Mouse (Mus musculus): ENCODE data around the gene Lnx1. TPM values are rescaled to one million over a fixed set of nuclear protein-coding genes. Genes with fewer than 3 reads are reported as not detected.

Gene Lnx1
- polyA plus RNA-seq, 1 experiment = 0.05 TPM

GRCm38 (mm10) chr5:74647584-74647984, 55.1 kb downstream of the Lnx1 start:
- DNase-seq (ENCODE audit: low read depth in 1 of 2, low spot score in 2 of 2) = no peak
- Histone ChIP-seq H3K36me3 (ENCODE audit: control insufficient read depth, insufficient read depth, low read length) (no peaks in the 10 kb centered on the region), H3K27me3 (ENCODE audit: control insufficient read depth, insufficient read depth, low read length) (no peaks in the 10 kb centered on the region; the same call in 1 of the 2 replicates), H3K4me1 (ENCODE audit: control insufficient read depth, insufficient read depth, insufficient read length) (no peaks in the 10 kb centered on the region), H3K4me3 (ENCODE audit: extremely low read depth, insufficient read depth, insufficient read length) (no peak overlapping the region), H3K27ac (ENCODE audit: insufficient read depth, low read length) (no peak overlapping the region)
- WGBS = 92% methylated on average over 6 of the region's 6 CpGs
- no peak for TF ChIP-seq POLR2A (IDR thresholded peaks at IDR 0.05; ENCODE audit: low read depth, low read length)
- no peak for TF ChIP-seq CTCF (IDR thresholded peaks at IDR 0.05; ENCODE audit: extremely low read depth, insufficient read depth, insufficient read length, insufficient replicate concordance)

- H3K27me3 ChIP-seq (ENCODE audit: control insufficient read depth, insufficient read depth, low read length) = no peaks in the 10 kb centered on the region
- 88% methylated on average over 2 of the region's 2 CpGs for WGBS
- DNase-seq (ENCODE audit: low read depth in 1 of 2, low spot score in 2 of 2) = no peak
- no peak overlapping the region for H3K27ac ChIP-seq (ENCODE audit: insufficient read depth, low read length)
- TF ChIP-seq POLR2A (IDR thresholded peaks at IDR 0.05; ENCODE audit: low read depth, low read length) = no peak
- no peak for TF ChIP-seq CTCF (IDR thresholded peaks at IDR 0.05; ENCODE audit: extremely low read depth, insufficient read depth, insufficient read length, insufficient replicate concordance)
- H3K4me3 ChIP-seq (ENCODE audit: extremely low read depth, insufficient read depth, insufficient read length) = no peak overlapping the region
- no peaks in the 10 kb centered on the region for H3K36me3 ChIP-seq (ENCODE audit: control insufficient read depth, insufficient read depth, low read length)
- no peaks in the 10 kb centered on the region for H3K4me1 ChIP-seq (ENCODE audit: control insufficient read depth, insufficient read depth, insufficient read length)
Observed at GRCm38 (mm10) chr5:74642291-74642690, 60.4 kb downstream of the Lnx1 start.

GRCm38 (mm10) chr5:74641000-74641399, 61.7 kb downstream of the Lnx1 start:
- H3K4me3 ChIP-seq (ENCODE audit: extremely low read depth, insufficient read depth, insufficient read length) = no peak overlapping the region
- H3K4me1 ChIP-seq (ENCODE audit: control insufficient read depth, insufficient read depth, insufficient read length) = no peaks in the 10 kb centered on the region
- H3K36me3 ChIP-seq (ENCODE audit: control insufficient read depth, insufficient read depth, low read length) = no peaks in the 10 kb centered on the region
- no peak for TF ChIP-seq POLR2A (IDR thresholded peaks at IDR 0.05; ENCODE audit: low read depth, low read length)
- no peak for TF ChIP-seq CTCF (IDR thresholded peaks at IDR 0.05; ENCODE audit: extremely low read depth, insufficient read depth, insufficient read length, insufficient replicate concordance)
- 50% methylated on average over 6 of the region's 6 CpGs for WGBS
- no peak overlapping the region for H3K27ac ChIP-seq (ENCODE audit: insufficient read depth, low read length)
- H3K27me3 ChIP-seq (ENCODE audit: control insufficient read depth, insufficient read depth, low read length) = no peaks in the 10 kb centered on the region
- no peak for DNase-seq (ENCODE audit: low read depth in 1 of 2, low spot score in 2 of 2)

- H3K36me3 ChIP-seq (ENCODE audit: control insufficient read depth, insufficient read depth, low read length) = no peaks in the 10 kb centered on the region
- WGBS = 89% methylated on average over 4 of the region's 4 CpGs
- H3K4me1 ChIP-seq (ENCODE audit: control insufficient read depth, insufficient read depth, insufficient read length) = no peaks in the 10 kb centered on the region
- DNase-seq (ENCODE audit: low read depth in 1 of 2, low spot score in 2 of 2) = no peak
- H3K27me3 ChIP-seq (ENCODE audit: control insufficient read depth, insufficient read depth, low read length) = no peaks in the 10 kb centered on the region
- no peak overlapping the region for H3K4me3 ChIP-seq (ENCODE audit: extremely low read depth, insufficient read depth, insufficient read length)
- no peak overlapping the region for H3K27ac ChIP-seq (ENCODE audit: insufficient read depth, low read length)
- TF ChIP-seq POLR2A (IDR thresholded peaks at IDR 0.05; ENCODE audit: low read depth, low read length) = no peak
- no peak for TF ChIP-seq CTCF (IDR thresholded peaks at IDR 0.05; ENCODE audit: extremely low read depth, insufficient read depth, insufficient read length, insufficient replicate concordance)
Observed at GRCm38 (mm10) chr5:74640504-74640903, 62.2 kb downstream of the Lnx1 start.

- no peaks in the 10 kb centered on the region for H3K4me1 ChIP-seq (ENCODE audit: control insufficient read depth, insufficient read depth, insufficient read length)
- TF ChIP-seq POLR2A (IDR thresholded peaks at IDR 0.05; ENCODE audit: low read depth, low read length) (no peak), CTCF (IDR thresholded peaks at IDR 0.05; ENCODE audit: extremely low read depth, insufficient read depth, insufficient read length, insufficient replicate concordance) (no peak)
- no peak overlapping the region for H3K27ac ChIP-seq (ENCODE audit: insufficient read depth, low read length)
- H3K36me3 ChIP-seq (ENCODE audit: control insufficient read depth, insufficient read depth, low read length) = no peaks in the 10 kb centered on the region
- no peaks in the 10 kb centered on the region for H3K27me3 ChIP-seq (ENCODE audit: control insufficient read depth, insufficient read depth, low read length)
- H3K4me3 ChIP-seq (ENCODE audit: extremely low read depth, insufficient read depth, insufficient read length) = no peak overlapping the region
- WGBS = 88% methylated on average over 6 of the region's 6 CpGs
- no peak for DNase-seq (ENCODE audit: low read depth in 1 of 2, low spot score in 2 of 2)
Observed at GRCm38 (mm10) chr5:74639516-74639915, 63.2 kb downstream of the Lnx1 start.

- Histone ChIP-seq H3K4me3 (ENCODE audit: extremely low read depth, insufficient read depth, insufficient read length) (no peak overlapping the region), H3K27me3 (ENCODE audit: control insufficient read depth, insufficient read depth, low read length) (no peaks in the 10 kb centered on the region), H3K27ac (ENCODE audit: insufficient read depth, low read length) (no peak overlapping the region), H3K4me1 (ENCODE audit: control insufficient read depth, insufficient read depth, insufficient read length) (no peaks in the 10 kb centered on the region), H3K36me3 (ENCODE audit: control insufficient read depth, insufficient read depth, low read length) (no peaks in the 10 kb centered on the region)
- 86% methylated on average over 3 of the region's 3 CpGs for WGBS
- TF ChIP-seq CTCF (IDR thresholded peaks at IDR 0.05; ENCODE audit: extremely low read depth, insufficient read depth, insufficient read length, insufficient replicate concordance) = no peak
- DNase-seq (ENCODE audit: low read depth in 1 of 2, low spot score in 2 of 2) = no peak
Observed at GRCm38 (mm10) chr5:74634391-74634790, 68.3 kb downstream of the Lnx1 start.

GRCm38 (mm10) chr5:74633453-74633852, 69.3 kb downstream of the Lnx1 start:
- WGBS = 91% methylated on average over 6 of the region's 6 CpGs
- no peak for DNase-seq (ENCODE audit: low read depth in 1 of 2, low spot score in 2 of 2)
- Histone ChIP-seq H3K27me3 (ENCODE audit: control insufficient read depth, insufficient read depth, low read length) (no peaks in the 10 kb centered on the region), H3K4me3 (ENCODE audit: extremely low read depth, insufficient read depth, insufficient read length) (no peak overlapping the region), H3K4me1 (ENCODE audit: control insufficient read depth, insufficient read depth, insufficient read length) (no peaks in the 10 kb centered on the region), H3K36me3 (ENCODE audit: control insufficient read depth, insufficient read depth, low read length) (no peaks in the 10 kb centered on the region), H3K27ac (ENCODE audit: insufficient read depth, low read length) (no peak overlapping the region)
- TF ChIP-seq POLR2A (IDR thresholded peaks at IDR 0.05; ENCODE audit: low read depth, low read length) (no peak), CTCF (IDR thresholded peaks at IDR 0.05; ENCODE audit: extremely low read depth, insufficient read depth, insufficient read length, insufficient replicate concordance) (no peak)
